Mouse (Mus musculus) erythroblast, adult 5-6 weeks (primary cell): ENCODE data around the gene Stim2. TPM values are rescaled to one million over a fixed set of nuclear protein-coding genes. Genes with fewer than 3 reads are reported as not detected.

Experiments
- ATAC-seq: replicated peaks from 2 replicates; pipeline ENCODE4 v1.8.0; 2016; ENCODE audit warnings: moderate number of reproducible peaks, mild to moderate bottlenecking, moderate TSS enrichment, inconsistent platforms; ENCODE audit not compliant: poor library complexity, low FRiP score, severe bottlenecking
- total RNA-seq, 2 experiments: library from RNA; stranded (forward) in 1 of 2; stranded (reverse) in 1 of 2; fragments of 150-400 nt in 1 of 2; fragments of 200-764, 138-1000 nt in 1 of 2; gene quantifications; 2 replicates each; pipeline versions ENCODE4 v1.2.3 to v1.2.4; 2015 to 2017; ENCODE audit warnings: low replicate concordance in 2 of 2

The Stim2 gene
- total RNA-seq, 2 experiments from 2014 or later, result 3.3 to 7.9 TPM

DNA sequence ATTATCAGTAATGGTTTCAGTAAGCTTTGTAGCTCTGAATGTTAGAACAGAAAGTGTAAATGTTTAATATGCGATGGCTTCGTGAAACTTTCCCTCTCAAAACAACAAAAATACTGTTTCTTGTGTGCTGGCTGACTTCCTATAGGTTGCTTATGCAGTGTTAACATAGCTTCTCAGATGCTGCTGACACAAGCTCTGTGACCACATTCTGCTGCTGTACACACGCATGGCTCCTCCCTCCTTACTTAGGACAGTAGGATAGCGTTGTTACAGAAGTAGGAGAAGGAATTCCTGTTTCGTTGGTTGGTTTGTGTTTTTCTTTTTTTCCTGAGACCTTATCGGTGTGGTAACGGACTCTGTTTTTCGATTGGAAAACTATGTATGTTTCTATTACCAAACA lies 42.2 kb downstream of the Stim2 start:
- no peak for ATAC-seq

DNA sequence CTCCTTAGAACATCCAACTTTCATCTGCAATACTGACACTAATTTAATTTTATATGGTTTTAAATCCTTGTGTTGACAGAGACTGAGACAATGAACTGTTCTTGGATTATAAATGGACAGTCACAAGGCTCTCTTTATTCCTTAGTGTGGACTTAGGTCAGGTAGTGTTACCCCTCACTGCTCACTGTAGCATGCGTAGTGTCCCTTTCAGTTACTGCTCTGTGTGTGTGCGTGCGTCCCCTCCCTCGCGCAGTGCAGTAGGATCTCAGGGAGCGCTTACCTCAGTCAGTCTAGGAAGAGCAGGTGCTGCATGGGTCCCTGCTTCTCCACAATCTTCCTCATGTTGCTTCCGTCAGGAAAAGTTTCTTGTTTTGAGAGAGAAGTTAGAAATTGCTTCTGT lies 43.7 kb downstream of the Stim2 start:
- ATAC-seq, result no peak

DNA sequence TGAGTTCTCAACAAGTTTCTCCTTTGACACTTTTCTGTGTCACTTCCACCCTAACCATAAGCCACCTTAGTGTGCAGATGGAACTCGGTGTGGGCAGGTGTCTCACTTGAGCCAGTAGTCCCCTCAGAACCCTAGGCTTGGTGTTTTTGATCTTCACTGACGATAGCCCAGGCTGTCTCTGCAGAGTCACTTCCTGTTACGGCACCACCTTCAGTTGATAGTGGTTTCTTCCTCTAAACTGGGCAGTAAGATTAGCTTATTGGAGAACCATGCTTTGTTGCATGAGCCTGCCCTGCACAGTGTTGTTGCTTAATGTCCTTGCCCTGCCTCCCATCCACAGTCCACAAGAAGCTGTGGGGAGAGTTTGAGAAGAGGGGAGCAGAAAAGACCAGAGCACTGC lies 47.2 kb downstream of the Stim2 start:
- no peak for ATAC-seq

DNA sequence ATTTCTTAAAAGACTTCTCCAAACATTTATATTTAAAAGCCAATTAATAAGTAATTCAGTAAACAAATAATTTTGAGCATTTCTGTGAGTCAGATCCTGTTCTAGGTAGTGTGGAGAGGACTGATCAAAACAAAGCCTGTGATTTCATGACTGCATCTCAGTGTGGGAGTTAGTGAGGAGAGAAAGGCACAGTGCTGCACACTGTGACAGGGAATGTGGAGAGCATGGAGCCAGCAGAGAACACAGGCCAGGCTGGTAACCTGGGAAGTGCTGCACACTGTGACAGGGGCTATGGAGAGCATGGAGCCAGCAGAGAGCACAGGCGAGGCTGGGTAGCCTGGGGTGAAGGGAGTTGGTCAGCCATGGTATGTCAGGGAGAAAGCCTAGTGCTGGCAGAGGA lies 48.1 kb downstream of the Stim2 start:
- ATAC-seq, result no peak

DNA sequence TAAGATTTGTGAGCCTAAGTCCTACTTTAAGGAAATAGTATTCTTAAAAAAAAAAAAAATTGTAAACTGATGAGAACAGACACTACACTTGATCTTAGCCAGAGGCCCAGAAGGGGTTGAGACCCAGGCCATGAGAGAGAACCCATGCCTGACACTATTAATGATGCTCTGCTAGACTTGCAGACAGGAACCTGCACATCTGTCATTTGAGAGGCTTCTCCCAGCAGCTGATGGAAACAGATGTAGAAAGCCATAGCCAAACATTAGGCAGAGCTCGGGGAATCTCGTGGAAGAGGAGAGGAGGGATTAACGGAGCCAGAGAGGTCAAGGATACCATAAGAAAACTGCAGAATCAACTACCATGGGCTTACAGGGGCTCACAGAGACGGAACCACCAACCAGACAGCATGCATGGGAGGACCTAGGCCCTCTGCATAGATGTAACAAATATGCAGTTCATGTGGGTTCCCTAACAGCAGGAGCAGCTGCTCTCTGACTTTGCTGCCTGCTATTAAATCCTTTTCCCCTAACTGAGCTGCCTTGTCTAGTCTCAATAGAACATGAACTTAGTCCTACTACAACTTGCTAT lies 50.9 kb downstream of the Stim2 start:
- ATAC-seq, result no peak

DNA sequence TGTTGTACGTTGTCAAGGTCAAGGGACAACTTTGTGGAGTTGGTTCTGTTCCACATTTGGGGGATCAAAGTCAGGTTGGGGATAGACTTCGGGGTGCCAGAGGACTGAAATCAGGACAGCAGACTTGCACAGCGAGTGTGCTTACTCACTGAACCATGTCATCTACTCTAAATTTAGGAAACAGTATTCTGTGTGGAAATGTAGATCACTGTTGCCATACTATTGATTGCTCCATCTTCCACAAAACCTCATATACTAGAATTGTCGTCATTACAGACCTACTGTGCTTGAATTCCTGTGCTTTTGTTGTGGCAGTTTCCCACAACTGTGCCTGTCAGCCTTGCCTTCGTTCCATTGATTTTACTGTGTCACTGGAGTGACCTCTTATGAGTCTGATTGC lies 51.6 kb downstream of the Stim2 start:
- no peak for ATAC-seq

DNA sequence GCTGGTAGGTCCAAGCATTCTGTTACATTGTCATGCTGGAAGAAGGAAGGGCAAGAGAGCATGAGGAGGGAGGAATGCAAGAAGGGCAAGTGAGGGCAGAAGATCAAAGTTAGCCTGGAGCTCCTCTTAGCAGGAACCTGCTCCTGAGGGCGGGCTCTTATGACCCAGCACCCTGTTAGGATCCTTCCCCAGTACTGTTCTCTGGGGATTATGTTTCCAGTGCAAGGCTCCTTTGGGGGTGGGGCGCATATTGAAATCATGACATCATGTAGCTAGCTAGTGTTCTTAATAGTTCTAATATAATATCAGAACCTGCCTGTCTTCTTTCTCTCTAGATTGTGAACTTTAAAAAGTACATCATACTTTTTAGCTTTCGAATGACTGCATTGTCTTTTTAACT lies 52.8 kb downstream of the Stim2 start:
- no peak for ATAC-seq

DNA sequence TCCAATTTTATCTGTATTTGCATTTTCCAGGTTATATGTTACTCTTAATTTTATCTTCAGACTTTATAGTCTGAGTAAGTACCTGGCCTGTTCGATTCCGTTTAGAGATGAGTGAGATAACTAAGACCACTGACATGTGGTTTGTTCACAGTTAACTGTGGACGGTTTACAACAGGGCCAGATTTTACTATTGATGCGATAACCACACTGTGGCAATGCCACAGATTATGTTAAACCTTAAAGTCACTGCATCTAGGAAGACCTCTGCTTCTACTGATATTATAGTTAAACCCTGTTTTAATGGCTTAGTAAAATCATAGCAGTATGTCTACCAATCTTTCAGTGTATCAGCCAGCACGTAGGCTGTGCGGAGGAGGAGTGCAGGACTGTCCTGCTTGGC lies 53.9 kb downstream of the Stim2 start:
- ATAC-seq, result no peak

DNA sequence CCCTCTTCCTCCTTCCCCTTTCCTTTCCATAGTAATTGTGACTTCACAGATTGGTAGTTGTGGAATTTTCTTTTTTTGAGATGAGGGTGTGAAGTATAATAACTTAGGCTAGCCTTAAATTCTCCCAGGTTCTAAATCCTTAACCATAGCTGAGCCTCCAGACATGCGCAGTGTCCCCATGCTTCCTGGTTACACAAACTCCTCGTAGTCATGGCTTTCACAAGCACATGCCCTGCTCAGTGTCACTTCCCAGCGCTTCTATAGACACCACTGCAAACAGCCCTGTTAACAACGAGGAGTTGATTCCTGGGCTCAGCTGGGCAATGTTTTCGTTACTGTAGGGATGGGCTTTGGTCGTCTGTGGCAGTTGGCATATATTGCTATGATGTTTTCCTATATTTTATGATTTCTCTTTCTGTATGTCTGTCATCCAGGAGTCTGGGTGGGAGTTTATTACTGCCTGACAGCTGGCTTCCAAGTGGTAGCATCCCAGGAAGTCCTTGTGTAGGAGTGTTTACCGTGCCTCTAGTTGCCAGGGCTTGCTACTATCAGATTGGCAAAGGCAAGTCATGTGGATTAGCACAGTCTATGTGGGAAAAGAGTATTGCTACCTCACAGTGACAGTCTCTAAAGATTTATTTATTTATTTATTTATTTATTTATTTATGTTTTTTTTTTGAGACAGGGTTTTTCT lies 55.5 kb downstream of the Stim2 start:
- ATAC-seq, result no peak

DNA sequence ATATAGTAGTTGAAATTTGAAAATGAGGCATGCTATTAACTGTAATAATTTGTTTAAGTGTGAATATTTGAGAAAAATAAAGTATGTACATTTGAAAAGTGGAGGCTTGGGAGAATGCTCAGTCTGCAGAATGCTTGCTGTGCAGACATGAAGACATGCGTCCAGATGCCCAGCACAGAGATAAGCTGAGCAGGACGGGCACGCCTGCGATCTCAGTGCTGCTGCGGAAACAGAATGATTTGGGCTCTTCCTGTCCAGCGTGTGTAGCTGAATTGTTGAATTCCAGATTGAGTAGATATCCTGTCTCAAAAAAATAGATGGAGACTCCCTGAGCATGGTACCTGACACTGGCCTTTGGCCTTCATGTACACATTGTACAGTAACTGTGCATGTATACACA lies 58.0 kb downstream of the Stim2 start:
- no peak for ATAC-seq

DNA sequence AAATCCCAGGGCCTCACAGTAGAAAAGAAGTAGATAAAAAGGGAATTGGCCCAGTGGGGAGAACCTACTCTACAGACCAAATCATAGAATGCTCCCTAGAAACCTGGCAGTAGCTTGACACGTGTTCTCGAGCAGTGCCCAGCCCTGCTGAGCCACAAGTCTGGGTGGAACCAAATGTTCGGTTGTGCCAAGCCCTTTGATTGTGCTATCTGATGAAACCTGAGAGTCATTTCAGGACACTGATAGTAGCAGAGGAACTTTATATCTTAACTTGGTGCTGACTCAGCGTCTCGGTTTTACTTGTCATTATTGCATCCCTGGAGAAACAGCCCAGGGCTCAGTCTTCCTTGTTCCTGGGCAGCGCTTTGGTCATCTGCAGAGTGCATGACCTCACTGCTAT lies 61.7 kb downstream of the Stim2 start:
- ATAC-seq, result no peak

DNA sequence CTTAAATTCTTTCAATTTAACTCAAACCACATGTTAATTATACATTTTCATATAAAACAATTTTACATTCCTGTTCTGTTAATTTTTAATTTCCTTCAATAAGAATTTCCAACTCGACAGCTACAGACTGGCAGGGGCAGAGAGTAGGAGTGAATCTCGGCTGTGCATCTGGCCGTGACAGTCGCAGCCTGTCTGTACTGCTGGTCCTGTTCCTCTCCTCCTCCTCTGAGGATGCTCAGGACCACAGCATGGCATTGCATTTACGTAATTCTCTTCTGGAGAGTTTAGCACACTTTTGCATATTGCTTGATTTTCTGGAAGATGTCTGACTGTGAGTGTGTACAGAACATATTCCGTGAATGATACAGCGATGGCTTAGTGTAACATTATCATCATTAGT lies 63.8 kb downstream of the Stim2 start:
- no peak for ATAC-seq

DNA sequence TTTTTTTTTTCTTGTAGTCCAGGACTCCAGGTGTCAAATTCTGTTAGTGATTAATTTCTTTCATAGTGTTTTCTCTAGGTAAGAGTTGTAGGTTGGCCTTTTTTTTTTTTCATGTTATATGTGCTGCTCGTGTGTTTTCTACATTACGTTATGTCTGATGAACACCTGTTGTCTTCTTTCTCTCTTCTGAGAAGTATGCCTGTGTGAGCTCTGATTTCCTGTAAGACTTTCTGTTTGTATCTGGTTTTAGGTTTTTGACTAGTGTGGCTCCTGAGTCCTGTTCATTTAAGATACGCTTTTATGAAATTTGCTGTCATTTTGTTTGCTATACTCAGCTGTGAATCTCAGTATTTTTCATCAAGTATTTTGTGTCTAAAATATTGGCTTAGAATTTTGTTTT lies 69.3 kb downstream of the Stim2 start:
- no peak for ATAC-seq

DNA sequence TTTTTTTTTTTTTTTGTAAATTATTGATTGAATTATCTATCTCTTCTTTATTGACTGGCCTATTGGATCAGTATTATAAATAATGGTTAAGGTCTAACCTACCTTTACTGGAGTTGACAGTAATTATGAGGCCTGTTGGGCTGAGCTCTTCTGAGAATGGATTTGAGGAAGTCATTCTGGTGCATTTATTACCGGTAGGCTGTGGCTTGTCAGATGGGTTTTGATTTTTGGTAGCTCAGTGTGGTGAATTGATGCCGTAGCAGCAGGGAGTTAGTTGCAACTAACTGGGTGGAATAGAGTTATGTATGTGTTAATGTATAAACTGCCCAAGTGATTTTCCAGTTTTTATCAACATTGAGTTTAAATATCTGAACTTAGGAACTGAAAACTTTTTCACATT lies 72.2 kb downstream of the Stim2 start:
- no peak for ATAC-seq

DNA sequence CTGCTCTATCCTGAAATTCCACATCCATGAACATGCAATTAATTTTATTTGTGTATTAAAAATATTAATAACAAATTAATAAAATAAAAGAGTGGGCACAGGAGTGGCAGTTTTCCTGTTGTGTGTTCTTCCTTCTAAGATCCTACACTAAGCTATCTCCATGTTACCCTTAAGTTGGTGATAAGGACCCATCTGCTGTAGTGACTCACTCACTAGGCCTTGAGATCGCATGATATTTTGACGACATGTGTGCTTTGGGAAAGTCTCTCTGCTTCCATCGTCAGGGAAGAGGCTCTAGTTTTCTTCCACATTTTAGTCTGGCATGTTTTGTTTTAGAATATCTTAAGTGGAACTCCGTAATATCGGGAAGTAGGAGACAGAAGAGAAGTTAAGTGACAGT lies 73.0 kb downstream of the Stim2 start:
- ATAC-seq, result no peak

DNA sequence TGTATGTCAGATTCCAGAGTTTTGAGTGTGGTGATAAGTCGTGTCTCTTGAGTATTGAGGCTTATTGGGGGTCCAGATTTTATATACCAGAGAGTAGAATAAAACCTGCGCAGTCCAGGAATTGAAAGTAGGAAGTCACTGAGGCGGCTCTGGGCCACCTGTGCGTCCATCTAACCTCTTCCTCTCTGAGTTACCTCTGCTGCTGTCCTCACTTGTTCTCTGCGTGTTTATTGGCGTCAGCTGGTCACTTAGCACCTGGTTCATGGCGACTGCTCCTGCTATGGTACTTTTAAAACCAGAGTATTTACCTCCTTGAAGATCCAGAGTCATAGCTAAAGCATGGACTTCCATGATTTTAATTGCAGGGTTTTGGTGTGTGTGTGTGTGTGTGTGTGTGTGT lies 73.4 kb downstream of the Stim2 start:
- ATAC-seq, result no peak

DNA sequence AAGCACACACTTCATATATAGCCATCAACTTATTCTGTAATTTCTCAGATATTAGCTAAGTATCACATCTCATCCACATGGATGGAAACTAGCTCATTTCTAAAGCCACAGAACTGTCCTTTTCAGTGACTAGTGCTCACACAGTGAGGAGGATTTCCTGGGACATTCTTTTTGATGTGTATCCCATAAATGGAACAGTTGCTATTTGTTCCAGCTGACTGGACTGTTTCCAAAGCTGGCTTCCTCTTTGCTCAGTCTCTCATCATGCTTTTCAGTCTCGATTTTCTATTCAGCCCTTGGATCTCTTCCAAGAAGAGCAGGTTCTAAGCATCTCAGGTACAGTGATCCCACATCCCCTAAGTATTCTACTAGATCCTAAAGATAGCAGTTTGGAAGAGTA lies 75.0 kb downstream of the Stim2 start:
- no peak for ATAC-seq

DNA sequence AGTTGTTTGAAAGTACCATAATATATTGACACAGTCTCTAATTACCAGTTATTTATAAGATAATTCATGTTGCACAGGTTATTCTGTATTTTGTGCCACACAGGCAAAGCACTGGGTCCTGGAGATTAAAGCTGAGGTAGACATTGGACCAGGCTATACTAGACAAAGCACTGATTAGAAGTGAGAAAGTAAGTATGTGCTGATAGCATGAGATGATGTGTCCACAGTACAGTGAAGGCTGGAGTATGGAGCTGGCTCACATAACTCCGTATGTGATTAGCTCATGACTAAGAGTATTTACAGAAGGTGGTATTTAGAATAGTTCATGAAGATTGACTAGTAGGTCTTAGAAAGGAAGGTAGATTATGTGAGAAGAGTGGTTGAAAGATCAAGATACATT lies 81.7 kb downstream of the Stim2 start:
- ATAC-seq, result no peak

DNA sequence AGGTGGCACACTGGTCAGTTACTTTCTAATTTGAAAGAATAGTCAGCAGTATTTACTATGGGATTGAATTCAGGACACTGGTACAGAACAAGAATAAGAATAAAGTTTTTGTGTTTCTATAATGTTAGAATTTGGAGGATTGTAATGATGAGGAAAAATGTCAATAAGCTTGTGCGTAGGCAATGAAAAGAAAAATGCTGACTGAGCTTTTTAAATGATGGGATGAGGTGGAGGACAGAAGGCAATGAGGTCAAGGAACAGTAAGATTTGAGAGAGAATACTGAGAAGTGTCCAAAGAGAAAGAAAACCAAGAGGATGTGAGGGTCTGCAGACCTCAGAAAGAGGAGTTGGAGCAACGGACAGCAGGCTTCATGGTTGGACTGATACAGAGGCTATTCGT lies 89.6 kb downstream of the Stim2 start:
- no peak for ATAC-seq

DNA sequence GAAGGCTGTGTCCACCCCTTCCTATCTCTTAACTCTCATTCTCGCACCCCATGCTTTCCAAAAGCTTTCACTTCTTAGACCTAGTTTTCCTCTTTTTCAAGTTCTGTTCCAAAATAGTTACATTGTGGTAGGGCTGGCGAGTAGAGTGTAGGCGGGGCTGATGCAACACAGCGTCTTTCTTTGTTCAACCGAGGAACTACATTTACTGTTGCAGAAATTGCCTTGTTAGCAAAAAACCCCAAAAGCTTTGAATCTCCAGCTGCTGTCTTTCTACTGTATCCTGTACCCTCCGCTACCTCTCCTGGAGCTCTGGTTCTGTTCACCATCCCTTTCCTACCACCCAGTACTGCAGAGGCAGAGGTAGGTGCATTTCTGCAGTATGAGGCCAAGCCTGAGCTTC lies 99.9 kb downstream of the Stim2 start:
- ATAC-seq, result no peak

DNA sequence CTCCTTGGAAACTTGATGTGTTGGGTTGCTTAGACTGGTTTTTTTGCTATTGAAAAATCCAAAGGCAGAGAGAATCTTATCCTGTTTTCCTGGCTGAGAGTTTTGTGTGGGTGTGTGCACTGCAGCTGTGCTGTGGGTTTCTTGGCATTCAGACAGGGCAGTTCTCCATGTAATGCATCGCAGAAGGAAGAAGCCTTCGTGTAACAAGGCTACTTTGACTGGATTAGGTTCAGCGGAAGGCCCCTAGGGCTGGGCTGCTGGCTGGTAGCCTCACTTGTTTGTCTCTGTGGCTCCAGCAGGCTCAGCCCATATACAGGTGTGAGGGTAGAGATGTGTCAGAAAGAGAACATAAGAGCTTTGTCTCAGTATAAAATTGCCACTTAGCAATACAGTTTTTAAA lies 102.6 kb downstream of the Stim2 start:
- ATAC-seq, result no peak

DNA sequence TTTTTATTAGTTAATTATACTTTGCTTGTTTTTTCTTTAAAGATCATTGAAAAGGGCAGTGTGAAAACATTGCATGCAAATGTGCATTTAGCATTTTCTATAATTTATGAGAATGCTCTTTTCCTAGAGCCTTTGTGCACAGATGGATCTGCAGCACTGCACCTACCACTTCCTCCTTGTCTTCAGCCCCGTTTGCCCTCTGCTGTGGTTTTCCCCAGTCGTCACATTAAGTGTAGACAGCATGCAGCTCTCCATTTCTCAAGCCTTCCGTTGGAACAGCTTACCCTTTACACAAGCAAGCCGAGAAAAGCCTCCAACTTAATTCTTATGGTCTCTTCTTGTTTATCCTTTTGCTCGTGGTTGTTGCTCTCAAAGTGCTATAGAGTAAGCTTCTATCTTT lies 103.0 kb downstream of the Stim2 start:
- ATAC-seq, result no peak
